Comparison of ENCODE assay signal across 9 mouse cellular contexts in genomic region chr8:46311159-46311558, GRCm38 (mm10). TPM values are rescaled to one million over a fixed set of nuclear protein-coding genes. Genes with fewer than 3 reads are reported as not detected.
DNase-seq lines count a peak whose midpoint lies in the region; ATAC-seq lines count a peak whose summit lies in the region.
"Had no signal": no experiment of that assay in that cellular context is flagged by ENCODE, and none has a peak within 500 bp of the region (broad histone marks: within the 10 kb centered on the region; RNA-seq: fewer than 3 reads in every experiment).

No protein-coding gene starts in this region.

- H3K4me1 ChIP-seq in hindbrain, embryonic 16.5 days (ENCODE audit: control insufficient read depth, insufficient read depth, low read depth, low read length): no peaks in the 10 kb centered on the region

- peak; percentile 41 for DNase-seq in T-cell, adult 2 months (ENCODE audit: low spot score)
- peak; percentile 65 for DNase-seq in cerebellum, adult 9-10 months
- DNase-seq in frontal cortex, adult 2 months (ENCODE audit: extremely low spot score in 1 of 2, low spot score in 1 of 2): peak; percentile 19 to 89
- peak; percentile 67 to 76 for DNase-seq in layer of hippocampus, postnatal 36 days
- DNase-seq in lung, postnatal 25 days (ENCODE audit: low spot score): peak; percentile 84
- peak; percentile 84 for DNase-seq in right cerebral cortex, postnatal 4 days
- peak; percentile 70 to 83 for DNase-seq in urinary bladder, postnatal 36 days (ENCODE audit: low spot score in 2 of 2)

- no peak overlapping the region for H3K4me3 ChIP-seq in hindbrain, embryonic 16.5 days (ENCODE audit: low read length)
- H3K4me3 ChIP-seq: myocyte had no signal

- no peak overlapping the region for H3K9ac ChIP-seq in hindbrain, embryonic 16.5 days (ENCODE audit: low read depth, low read length)

- H3K27me3 ChIP-seq in hindbrain, embryonic 16.5 days (replicated peaks; ENCODE audit: control insufficient read depth, insufficient read depth, low read length): peaks cover 2% of the 10 kb centered on the region; the same call in 1 of the 2 replicates

- no peaks in the 10 kb centered on the region for H3K9me3 ChIP-seq in hindbrain, embryonic 16.5 days (ENCODE audit: control insufficient read depth, low read length)

- no peak overlapping the region for H3K4me2 ChIP-seq in hindbrain, embryonic 16.5 days (ENCODE audit: low read length)

- ATAC-seq in hindbrain, embryonic 16.5 days: peak; percentile 54; the same call in 1 of the 2 replicates

- no peaks in the 10 kb centered on the region for H3K36me3 ChIP-seq in hindbrain, embryonic 16.5 days (ENCODE audit: control insufficient read depth, insufficient read depth, low read length)

- H3K27ac ChIP-seq in hindbrain, embryonic 16.5 days (ENCODE audit: low read depth, low read length): no peak overlapping the region

- 11% methylated on average over 10 of the region's 10 CpGs for WGBS in hindbrain, embryonic 16.5 days

RNA-seq across cellular contexts. Expression of gene Helt, which starts 16.7 kb away (rescaled TPM):
- polyA plus RNA-seq in frontal cortex, adult 2 months (2012; rRNA removed): 0.18 and 0.34 TPM in 2 replicates
- 1.0 TPM in 1 of 2 replicates, not detected in the other for polyA plus RNA-seq in hindbrain, embryonic 16.5 days (2015; fragmentation: Nextera tagmentation; extraction: Ambion mirVana)
- total RNA-seq in layer of hippocampus, postnatal 36 days (2021): not detected
- polyA plus RNA-seq: myocyte had no signal
